Mouse (Mus musculus): ENCODE results near the gene Dlg2. TPM values are rescaled to one million over a fixed set of nuclear protein-coding genes. Genes with fewer than 3 reads are reported as not detected.

Gene Dlg2
- total RNA-seq, 2 experiments from 2014 or later: 319 to 325 TPM

- intact Hi-C loops (cut with DNase I): no loop called here
- DNase-seq (ENCODE audit: low spot score in 2 of 2): peak; percentile 50 to 91
These were observed 731.8 kb downstream of the Dlg2 start for GRCm38 (mm10) chr7:91208083-91208852.

DNA sequence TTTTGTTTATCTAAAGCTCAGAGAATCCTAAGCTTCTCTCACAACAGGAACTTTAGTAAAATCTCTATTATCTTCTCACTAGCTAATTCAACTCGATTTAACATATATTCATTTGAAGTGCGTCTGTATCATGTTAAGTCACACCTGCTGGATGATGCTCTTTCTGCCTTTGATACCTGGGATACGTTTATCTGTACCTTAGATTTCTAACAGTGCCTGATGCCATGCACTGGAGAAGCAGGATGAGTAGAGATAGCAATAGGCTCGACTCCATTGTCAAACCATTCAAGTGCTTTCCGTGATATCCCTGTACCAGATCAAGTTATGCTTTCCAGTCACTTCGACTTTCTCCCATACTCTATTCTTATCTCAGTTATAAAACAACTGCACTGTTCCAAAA is 732.5 kb downstream of the Dlg2 start:
- no peak for DNase-seq (ENCODE audit: low spot score in 2 of 2)
- intact Hi-C loops (cut with DNase I): no loop called here

DNA sequence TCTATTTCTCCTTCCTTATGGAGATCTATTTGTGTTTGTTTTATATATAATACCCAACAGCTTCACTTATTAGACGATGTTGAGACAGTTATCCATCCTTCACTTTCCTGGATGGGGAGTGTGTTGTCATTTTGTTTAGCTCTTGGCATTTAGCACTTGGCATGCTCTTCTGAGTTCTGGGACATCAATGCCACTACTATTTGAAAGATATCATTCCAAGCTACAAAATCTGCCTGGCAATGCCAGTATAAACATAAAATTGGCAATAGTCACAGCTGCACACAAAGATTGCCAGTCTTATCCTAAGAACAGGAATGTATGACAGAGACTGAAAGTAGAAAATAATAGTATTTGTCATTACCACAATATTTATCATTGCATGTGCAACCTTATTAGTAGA is 735.8 kb downstream of the Dlg2 start:
- intact Hi-C loops (cut with DNase I): loop anchor here (10.0 kb wide), 2 partner anchors 287 to 517 kb away; no protein-coding TSS in a partner anchor
- no peak for DNase-seq (ENCODE audit: low spot score in 2 of 2)

GRCm38 (mm10) chr7:91214921-91215320 is 738.4 kb downstream of the Dlg2 start:
- intact Hi-C loops (cut with DNase I): loop anchor here (5.0 to 10.0 kb wide), 4 partner anchors 83 to 520 kb away; no protein-coding TSS in a partner anchor
- no peak for DNase-seq (ENCODE audit: low spot score in 2 of 2)

- intact Hi-C loops (cut with DNase I): loop anchor here (5.0 to 10.0 kb wide), 4 partner anchors 86 to 524 kb away; no protein-coding TSS in a partner anchor
- peak; percentile 50 to 93 for DNase-seq (ENCODE audit: low spot score in 2 of 2)
These were observed 742.0 kb downstream of the Dlg2 start for GRCm38 (mm10) chr7:91218321-91218987.

DNA sequence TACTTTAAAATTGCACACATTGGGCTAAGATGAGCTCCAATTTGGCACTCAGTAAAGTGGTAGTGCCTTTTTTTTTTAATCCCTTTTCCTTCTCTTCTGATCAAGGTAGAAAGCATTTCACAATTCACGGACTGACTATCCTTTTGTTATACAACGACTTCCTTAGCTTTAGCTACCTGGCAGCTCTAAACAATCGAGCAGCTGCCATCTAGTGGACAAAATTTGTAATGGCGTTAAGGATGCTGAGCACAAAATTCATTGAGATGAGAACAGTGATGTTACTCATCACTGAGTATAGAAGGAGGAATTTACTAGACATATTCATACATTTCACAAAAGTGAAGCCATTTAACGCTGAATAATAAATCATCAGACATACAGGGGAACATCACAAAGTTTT is 750.0 kb downstream of the Dlg2 start:
- peak; percentile 79 to 92 for DNase-seq (ENCODE audit: low spot score in 2 of 2)
- intact Hi-C loops (cut with DNase I): loop anchor here (10.0 kb wide), 1 partner anchor 712 kb away; no protein-coding TSS in a partner anchor

DNA sequence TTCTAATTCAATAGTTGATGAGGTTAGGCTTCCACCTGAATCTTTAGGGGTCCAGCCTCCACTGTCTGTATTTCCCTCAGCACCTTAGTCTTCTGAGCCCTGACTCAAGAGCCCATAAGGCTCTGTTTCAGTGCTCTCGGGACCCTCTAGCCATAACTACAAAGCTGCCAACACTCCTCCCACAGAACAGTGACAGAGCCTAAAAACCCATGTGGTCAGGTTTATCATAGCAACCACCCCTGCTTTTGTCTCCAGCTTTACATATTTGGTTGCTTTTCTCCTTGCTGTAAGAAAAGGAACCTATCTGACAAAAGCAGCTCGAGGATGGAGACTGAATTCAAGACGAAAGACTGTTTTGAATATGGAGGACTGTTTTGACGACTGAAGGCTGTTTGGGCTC is 765.2 kb downstream of the Dlg2 start:
- intact Hi-C loops (cut with DNase I): no loop called here
- peak in 1 of 2 experiments; percentile 90 for DNase-seq (ENCODE audit: low spot score in 2 of 2)

GRCm38 (mm10) chr7:91261672-91262030 is 785.2 kb downstream of the Dlg2 start:
- intact Hi-C loops (cut with DNase I): loop anchor here (5.0 kb wide), 1 partner anchor 171 kb away; no protein-coding TSS in a partner anchor
- DNase-seq (ENCODE audit: low spot score in 2 of 2): no peak

GRCm38 (mm10) chr7:91262031-91262951 is 785.8 kb downstream of the Dlg2 start:
- intact Hi-C loops (cut with DNase I): loop anchor here (5.0 kb wide), 1 partner anchor 170 kb away; no protein-coding TSS in a partner anchor
- DNase-seq (ENCODE audit: low spot score in 2 of 2): peak; percentile 55 to 61

- peak; percentile 40 to 46 for DNase-seq (ENCODE audit: low spot score in 2 of 2)
- intact Hi-C loops (cut with DNase I): loop anchor here (5.0 kb wide), 1 partner anchor 169 kb away; no protein-coding TSS in a partner anchor
These were observed 786.5 kb downstream of the Dlg2 start for GRCm38 (mm10) chr7:91262998-91263397.

GRCm38 (mm10) chr7:91267764-91268163 is 791.3 kb downstream of the Dlg2 start:
- no peak for DNase-seq (ENCODE audit: low spot score in 2 of 2)
- intact Hi-C loops (cut with DNase I): no loop called here

DNA sequence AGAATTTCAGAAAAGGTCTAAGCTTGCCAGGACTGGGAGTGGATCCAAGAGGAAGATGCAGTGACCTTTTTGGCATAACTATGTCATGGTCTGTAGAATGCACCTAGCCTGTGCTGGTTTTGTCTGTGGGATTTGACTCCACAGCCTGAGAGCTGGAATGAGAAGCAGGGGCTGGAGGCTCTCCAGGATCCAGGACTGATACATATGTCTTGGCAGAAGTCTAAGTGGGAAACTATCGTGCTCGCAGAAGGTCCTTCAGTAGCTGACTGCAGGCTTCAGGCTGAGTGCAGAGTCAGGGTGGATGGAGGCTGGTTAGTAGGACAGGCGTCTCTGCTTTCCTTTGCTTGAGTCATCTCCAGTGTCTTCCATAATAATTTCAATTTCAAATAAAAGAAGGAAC is 807.7 kb downstream of the Dlg2 start:
- peak; percentile 45 to 87 for DNase-seq (ENCODE audit: low spot score in 2 of 2)
- intact Hi-C loops (cut with DNase I): no loop called here

GRCm38 (mm10) chr7:91288324-91288723 is 811.9 kb downstream of the Dlg2 start:
- DNase-seq (ENCODE audit: low spot score in 2 of 2): no peak
- intact Hi-C loops (cut with DNase I): no loop called here

GRCm38 (mm10) chr7:91296127-91296526 is 819.7 kb downstream of the Dlg2 start:
- DNase-seq (ENCODE audit: low spot score in 2 of 2): peak; percentile 43 to 94
- intact Hi-C loops (cut with DNase I): loop anchor here (2.0 to 5.0 kb wide), 2 partner anchors 75 to 121 kb away; no protein-coding TSS in a partner anchor

- intact Hi-C loops (cut with DNase I): no loop called here
- peak in 1 of 2 experiments; percentile 43 for DNase-seq (ENCODE audit: low spot score in 2 of 2)
These were observed 834.7 kb downstream of the Dlg2 start for GRCm38 (mm10) chr7:91311177-91311576.

DNA sequence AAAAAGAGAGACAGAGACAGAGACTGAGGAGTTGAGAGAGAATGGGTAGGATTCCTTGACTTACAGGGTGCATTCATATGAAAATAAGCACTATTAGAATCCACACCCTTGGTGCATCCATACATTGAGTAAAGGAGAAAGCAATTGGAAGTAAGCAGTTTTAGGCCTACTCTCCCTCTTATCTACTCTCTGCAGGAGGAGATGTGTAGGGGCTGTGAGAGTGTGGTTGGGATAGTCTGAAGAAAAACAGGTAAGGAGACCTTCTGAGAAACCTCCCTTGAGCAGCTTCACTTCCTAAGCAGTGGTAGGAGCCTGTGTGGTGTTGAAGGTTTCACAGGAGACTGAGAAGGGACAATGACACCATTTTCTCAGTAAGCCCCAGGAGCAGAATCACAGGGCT is 868.6 kb downstream of the Dlg2 start:
- intact Hi-C loops (cut with DNase I): no loop called here
- no peak for DNase-seq (ENCODE audit: low spot score in 2 of 2)

GRCm38 (mm10) chr7:91369821-91370321 is 893.4 kb downstream of the Dlg2 start:
- peak; percentile 55 to 91 for DNase-seq (ENCODE audit: low spot score in 2 of 2)
- intact Hi-C loops (cut with DNase I): loop anchor here (1.0 to 2.0 kb wide), 2 partner anchors 44 to 73 kb away; no protein-coding TSS in a partner anchor

DNA sequence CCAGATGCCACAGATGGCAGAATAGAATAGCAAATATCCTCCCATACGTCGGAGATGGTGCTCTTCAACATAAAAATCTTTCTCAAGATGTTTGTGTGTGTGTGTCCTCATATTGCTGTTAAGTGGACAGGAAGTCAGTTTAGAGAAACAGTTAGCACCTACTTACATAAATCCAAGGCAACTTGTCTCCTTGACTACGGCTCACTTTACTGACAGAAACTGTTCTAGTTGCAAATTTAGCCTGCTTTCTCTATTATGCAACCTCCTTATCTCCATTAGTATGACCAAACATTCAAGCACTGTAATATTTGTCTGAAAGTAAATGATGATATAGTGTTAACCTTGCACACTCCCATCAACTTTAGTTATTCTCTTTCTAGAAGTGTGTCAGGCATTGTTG is 905.8 kb downstream of the Dlg2 start:
- intact Hi-C loops (cut with DNase I): no loop called here
- DNase-seq (ENCODE audit: low spot score in 2 of 2): peak in 1 of 2 experiments; percentile 59

DNA sequence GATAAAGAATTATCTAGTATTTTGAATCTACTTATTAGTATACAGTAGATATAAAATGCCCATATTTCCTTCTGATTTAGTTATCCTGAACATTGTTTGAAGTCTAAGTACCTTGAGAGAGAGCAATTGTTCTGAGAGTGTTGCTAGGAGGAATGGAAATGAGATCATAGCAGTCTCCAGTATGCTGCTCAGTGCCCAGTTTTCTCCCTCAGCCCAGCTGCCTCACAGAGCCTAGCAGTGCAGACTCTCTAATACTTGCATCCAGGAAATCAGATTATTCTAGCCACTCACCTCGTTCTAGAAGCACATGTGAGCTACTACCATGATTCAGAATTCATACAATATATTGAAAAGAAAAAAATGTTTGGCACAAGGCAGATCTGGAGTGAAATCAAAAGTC is 907.4 kb downstream of the Dlg2 start:
- intact Hi-C loops (cut with DNase I): no loop called here
- DNase-seq (ENCODE audit: low spot score in 2 of 2): peak in 1 of 2 experiments; percentile 66

All from left cerebral cortex, postnatal 25 days (tissue).